Mouse (Mus musculus) kidney, postnatal 10 days (tissue): ENCODE data around the gene Olfr652.

Experiments used
- DNase-seq: peaks from one replicate; pipeline ENCODE4 v3.0.0; 2021; ENCODE audit warnings: mixed read lengths

The Olfr652 gene

DNA sequence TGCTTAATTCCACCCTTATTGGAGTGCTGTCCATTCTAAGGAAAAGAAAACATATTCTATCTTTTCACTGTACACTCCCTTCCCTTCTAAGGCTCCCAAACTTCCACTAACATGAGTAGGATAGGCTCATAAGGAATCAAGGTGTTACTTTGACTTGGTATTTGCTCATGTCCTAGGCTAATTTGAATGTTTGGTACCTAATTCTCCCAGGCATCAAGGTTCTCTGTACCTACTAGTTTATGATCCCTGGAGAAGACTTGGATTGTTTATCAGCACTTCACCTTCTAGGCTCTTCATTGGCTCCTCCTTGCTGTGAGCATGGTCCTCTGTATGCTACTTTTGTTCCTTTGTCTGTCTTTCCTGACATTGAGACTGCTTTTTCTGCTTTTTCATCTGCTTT lies at the start of gene Olfr652:
TSS of gene Olfr652 (plus strand) at position 301 of the 400 bp plus-strand sequence.
- no peak for DNase-seq

DNA sequence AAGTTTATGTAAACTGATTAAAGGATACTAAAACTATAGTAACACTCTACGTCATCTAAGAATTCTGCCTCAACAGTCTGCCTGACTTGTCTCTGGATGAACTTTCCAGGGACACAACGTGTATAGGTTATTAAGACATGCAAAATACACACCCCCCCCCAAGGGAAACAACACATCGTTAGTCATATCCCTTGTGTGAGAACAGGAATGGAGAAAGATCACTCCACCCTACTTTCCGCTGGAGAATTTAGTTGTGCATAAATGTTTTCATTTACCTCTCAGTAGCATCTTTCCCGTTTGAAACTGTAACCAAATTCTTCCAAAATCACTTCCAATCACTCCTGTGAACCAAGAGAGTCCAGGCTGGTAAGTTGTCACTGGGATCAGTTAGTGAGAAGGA lies 10.9 kb upstream of the Olfr652 start, which contains the start of gene Olfr651:
TSS of gene Olfr651 (plus strand) at position 301 of the 400 bp plus-strand sequence.
- DNase-seq: no peak

DNA sequence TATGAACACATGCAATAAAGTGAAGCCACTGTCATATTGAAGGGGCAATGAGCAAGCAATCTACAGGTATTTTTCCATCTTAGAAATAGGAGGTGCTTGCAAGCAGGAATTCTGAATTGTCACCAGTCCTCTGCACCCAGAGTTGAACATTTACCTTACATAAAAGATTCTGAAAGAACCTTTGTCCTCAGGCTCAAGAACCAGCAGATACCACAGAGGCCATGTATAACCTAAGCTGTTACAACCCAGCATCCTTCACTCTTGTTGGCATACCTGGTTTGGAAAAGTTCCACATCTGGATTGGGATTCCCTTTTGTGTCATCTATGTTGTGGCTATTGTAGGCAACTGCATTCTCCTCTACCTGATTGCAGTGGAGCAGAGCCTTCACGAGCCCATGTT lies 8.0 kb upstream of the Olfr652 start:
- DNase-seq: no peak

- DNase-seq: no peak
Measured at GRCm38 (mm10) chr7:104577014-104577413, 16.3 kb downstream of the Olfr652 start, which contains the start of gene Olfr653. Gene Olfr653, plus strand, starts transcription at chr7:104577314.

DNA sequence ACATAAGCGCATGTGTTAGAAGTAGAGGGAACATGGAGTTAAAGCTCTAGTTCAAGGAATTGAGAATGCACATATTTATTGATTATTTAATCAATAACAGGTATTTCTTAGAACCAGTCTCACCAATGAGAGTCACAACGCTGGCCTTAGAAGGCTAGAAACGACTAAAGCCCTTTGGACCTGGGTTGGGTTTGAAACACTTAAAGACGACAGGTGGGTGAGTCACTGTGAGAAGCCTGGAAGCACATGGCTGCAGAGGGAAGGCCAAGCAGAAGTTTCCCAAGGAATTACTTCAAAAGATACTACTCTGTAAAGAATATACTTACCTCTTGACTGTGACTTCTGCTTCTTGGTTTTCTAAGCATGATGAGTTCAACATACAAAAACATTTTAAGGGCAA lies 20.1 kb downstream of the Olfr652 start:
- no peak for DNase-seq

DNA sequence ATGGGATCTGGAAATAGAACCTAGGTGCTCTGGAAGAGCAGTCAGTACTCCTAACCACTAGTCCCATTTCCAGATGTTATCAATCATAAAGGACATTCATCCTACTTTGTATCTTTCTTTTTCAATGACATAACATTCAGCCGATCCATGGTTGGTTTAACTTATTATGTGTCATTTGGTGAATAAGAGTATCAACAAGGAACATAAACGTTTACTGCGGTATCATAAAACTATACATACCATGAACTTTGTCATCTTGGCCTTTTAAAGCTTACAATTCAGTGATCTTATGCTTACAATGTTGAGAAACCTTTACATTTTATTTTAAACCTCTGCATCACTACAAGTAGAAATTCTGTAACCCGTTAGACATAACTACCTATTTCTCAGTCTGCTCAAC lies 20.7 kb downstream of the Olfr652 start:
- no peak for DNase-seq

DNA sequence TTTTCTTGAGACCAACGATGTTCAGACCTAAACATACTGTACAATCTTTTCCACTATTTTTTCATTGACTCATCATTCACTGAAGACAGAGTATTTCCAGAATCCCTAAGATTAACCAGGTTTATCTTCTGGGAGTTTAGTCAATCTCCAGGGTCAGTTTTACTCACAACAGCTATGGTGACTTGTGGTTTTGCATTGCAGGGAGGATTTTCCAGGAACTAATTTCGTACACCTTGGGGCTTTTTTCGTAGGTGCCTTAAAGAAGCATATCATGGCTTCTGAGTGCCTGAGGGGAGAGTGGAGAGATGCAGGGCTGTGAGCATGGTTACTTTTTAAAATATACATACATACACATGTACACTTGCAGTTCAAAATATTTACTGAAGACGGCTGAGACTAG lies 26.0 kb downstream of the Olfr652 start, which contains the start of gene Olfr654:
TSS of gene Olfr654 (plus strand) at position 301 of the 400 bp plus-strand sequence.
- no peak for DNase-seq

GRCm38 (mm10) chr7:104588274-104588673 lies 27.6 kb downstream of the Olfr652 start:
- no peak for DNase-seq

- no peak for DNase-seq
Measured at GRCm38 (mm10) chr7:104601679-104602078, 41.0 kb downstream of the Olfr652 start, which contains the start of gene Olfr655. Gene Olfr655, minus strand, starts transcription at chr7:104601779.

DNA sequence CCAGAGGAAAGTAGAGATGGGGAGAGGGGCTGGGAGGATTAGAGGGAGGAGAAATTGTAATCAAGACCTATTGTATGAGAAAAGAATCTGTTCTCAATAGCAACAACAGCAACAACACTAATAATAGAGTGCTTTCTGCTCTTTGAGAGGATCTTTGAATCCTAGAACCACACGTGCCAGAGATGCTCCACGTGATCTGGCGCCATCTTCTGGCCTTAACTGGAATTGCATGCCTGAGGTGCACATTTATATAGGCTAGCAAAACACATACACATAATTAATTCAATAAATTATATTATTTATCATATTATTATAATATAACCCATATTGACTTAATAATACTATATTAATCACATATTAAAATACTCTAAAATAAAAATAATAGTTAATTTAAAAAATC lies 42.5 kb downstream of the Olfr652 start:
- DNase-seq: peak; percentile 48

DNA sequence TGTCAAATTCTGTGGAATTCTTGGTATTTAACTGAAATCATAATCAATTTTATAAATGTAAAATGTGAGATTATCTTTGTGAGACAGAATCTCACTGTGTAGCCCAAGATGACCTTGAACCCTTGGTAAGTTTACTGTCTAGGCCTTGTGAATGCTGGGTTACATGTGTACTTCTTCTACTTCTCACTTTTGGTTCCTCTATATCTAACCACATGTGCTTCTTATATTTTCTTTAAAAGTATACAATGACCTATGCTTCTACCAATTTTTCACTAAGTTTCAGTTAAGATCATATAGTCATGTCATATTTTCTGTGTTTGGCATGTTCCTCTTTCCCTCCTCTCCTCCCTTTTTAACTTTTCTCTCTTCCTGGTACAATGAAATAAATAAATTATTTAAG lies 44.0 kb downstream of the Olfr652 start:
- no peak for DNase-seq

DNA sequence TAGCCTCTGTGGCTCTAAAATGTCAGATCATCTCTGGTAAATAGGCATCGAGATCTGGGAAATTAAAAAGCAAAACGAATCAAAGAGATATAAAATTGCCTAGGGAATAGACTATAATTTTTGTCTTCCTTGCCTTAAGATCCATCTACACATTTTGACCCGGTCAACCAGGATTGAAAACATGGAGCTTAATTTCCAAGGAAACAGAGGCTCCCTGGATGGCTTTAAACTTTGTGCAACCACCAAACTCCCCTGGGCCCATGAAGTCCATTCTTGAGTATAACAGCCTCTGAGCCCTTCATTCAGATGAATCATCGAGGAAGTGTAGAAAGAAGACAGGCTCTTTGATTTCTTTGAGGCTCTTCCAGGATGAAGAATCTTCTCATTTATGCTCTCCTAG lies 53.0 kb downstream of the Olfr652 start, which contains the start of gene Olfr656:
TSS of gene Olfr656 (plus strand) at position 301 of the 400 bp plus-strand sequence.
- no peak for DNase-seq
